In the genomic region with DNA sequence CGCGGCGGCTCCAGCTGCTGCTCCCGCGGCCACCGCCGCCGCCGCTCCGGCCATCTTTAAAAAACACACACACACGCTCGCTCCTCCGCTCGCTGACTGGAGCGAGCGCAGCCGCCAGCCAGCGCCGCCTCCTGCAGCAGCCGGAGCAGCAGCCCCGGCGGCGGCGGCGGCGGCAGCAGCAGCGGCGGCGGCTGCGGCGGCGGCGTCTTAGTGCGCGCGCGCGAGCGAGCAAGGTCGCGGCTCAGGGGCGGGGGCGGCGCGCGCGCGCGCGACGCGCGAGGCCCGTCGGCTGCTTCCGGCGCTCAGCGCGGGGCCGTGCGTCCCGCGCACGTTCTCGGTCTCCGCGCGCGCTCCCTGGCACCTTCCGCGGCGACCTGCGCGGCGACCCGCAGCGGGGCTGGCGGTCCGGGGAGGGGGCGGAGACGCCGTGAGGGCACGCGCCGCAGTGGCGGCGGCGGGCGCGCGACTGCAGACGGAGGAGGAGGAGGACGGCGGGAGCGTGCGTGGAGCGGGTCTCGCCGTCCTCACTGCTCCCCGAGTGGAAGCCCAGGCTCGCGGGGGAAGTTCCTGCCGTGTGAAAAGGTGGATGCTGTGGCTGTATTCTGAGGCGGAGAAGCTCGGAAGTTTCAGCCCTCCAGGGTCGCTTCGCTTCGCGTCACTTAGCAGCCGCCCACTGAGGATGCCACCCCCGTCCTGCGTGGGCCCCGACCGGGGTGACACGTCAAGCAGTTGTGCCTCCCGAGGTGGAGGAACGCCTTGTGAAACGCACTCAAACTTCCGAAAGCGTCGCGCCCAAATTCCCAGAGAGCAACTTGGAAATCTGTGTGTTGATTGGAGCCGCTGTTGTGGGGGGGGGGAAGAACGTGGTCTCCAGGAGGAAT, we compare ENCODE assay signal across 8 mouse cellular contexts. TPM values are rescaled to one million over a fixed set of nuclear protein-coding genes. Genes with fewer than 3 reads are reported as not detected.
DNase-seq lines count a peak whose midpoint lies in the region; ATAC-seq and TF ChIP-seq lines count a peak whose summit lies in the region.

Gene Kdm7a, minus strand, starts transcription at position 209 of the 881 bp plus-strand sequence.

- H3K27me3 ChIP-seq in hindbrain, postnatal 0 days (ENCODE audit: insufficient read depth, low read length): no peaks in the 10 kb centered on the region

- no peaks in the 10 kb centered on the region for H3K4me1 ChIP-seq in hindbrain, postnatal 0 days (ENCODE audit: insufficient read depth, low read length)

- DNase-seq in ZHBTc4 (ENCODE audit: low read depth, low spot score): peak; percentile 93
- DNase-seq in gastrocnemius, adult 2 months: peak; percentile 95
- DNase-seq in hindbrain, postnatal 0 days (ENCODE audit: low spot score): peak; percentile 98
- DNase-seq in left cerebral cortex, adult 2 months (ENCODE audit: extremely low spot score in 1 of 2, low spot score in 2 of 2): peak; percentile 83 to 89
- DNase-seq in retina, postnatal 7 days (ENCODE audit: low read depth, low spot score): peak; percentile 87
- DNase-seq in urinary bladder, adult 18-20 months (ENCODE audit: low spot score in 2 of 2): peak; percentile 78

- peak within 1 kb of the TSS; percentile 94 for H3K9ac ChIP-seq in hindbrain, postnatal 0 days (replicated peaks; ENCODE audit: low read length)

- H3K9me3 ChIP-seq in hindbrain, postnatal 0 days (ENCODE audit: low read length): no peaks in the 10 kb centered on the region

- ATAC-seq in common myeloid progenitor, adult 5-6 weeks (replicated peaks; ENCODE audit: low read depth, poor library complexity, severe bottlenecking): peak; percentile 39
- ATAC-seq in hindbrain, postnatal 0 days: peak; percentile 93

- peaks cover 34% of the 10 kb centered on the region for H3K79me2 ChIP-seq in macrophage (ENCODE audit: inconsistent target)

- intact Hi-C loops in gastrocnemius, adult 2 months (cut with DNase I): loop anchor here (5.0 to 10.0 kb wide), 2 partner anchors 50 to 108 kb away; no protein-coding TSS in a partner anchor
- intact Hi-C loops in left cerebral cortex, adult 2 months (cut with DNase I): loop anchor here (1.0 to 2.0 kb wide), 2 partner anchors 20 to 111 kb away; no protein-coding TSS in a partner anchor

- WGBS in hindbrain, postnatal 0 days: under 1% methylated on average over 82 of the region's 124 CpGs
- WGBS in macrophage (ENCODE audit: missing documents): 1% methylated on average over 45 of the region's 124 CpGs

- H3K4me2 ChIP-seq in hindbrain, postnatal 0 days (ENCODE audit: low read depth, low read length): peak within 1 kb of the TSS; percentile 83

- no peaks in the 10 kb centered on the region for H3K36me3 ChIP-seq in hindbrain, postnatal 0 days (ENCODE audit: insufficient read depth, low read length)
- H3K36me3 ChIP-seq in macrophage (ENCODE audit: inconsistent target): no peaks in the 10 kb centered on the region

- peak within 1 kb of the TSS; percentile 99 for H3K4me3 ChIP-seq in gastrocnemius, adult 2 months
- H3K4me3 ChIP-seq in hindbrain, postnatal 0 days (ENCODE audit: low read length): peak within 1 kb of the TSS; percentile 97
- H3K4me3 ChIP-seq in left cerebral cortex, adult 2 months: peak within 1 kb of the TSS; percentile 94
- peak within 1 kb of the TSS; percentile 54 for H3K4me3 ChIP-seq in macrophage (ENCODE audit: inconsistent target)

- peak; percentile 20; the same call in 1 of the 2 replicates for TF ChIP-seq CTCF in gastrocnemius, adult 2 months (IDR thresholded peaks at IDR 0.05)
- TF ChIP-seq CTCF in hindbrain, postnatal 0 days (IDR thresholded peaks at IDR 0.05; ENCODE audit: low read depth): peak; percentile 14; the same call in 1 of the 2 replicates
- no peak; the same call in 1 of the 2 replicates for TF ChIP-seq CTCF in left cerebral cortex, adult 2 months (IDR thresholded peaks at IDR 0.05)

- H3K27ac ChIP-seq in gastrocnemius, adult 2 months: peak within 1 kb of the TSS; percentile 98
- H3K27ac ChIP-seq in hindbrain, postnatal 0 days: peak within 1 kb of the TSS; percentile 95
- peak within 1 kb of the TSS; percentile 96 for H3K27ac ChIP-seq in left cerebral cortex, adult 2 months
- peak within 1 kb of the TSS; percentile 71 for H3K27ac ChIP-seq in macrophage

RNA-seq across cellular contexts. Expression of gene Kdm7a, which starts in this region (rescaled TPM):
- 13.6 and 19.3 TPM in 2 replicates for total RNA-seq in common myeloid progenitor, adult 5-6 weeks (2017)
- total RNA-seq in gastrocnemius, adult 2 months (2021): 10 to 100 TPM; 23.6 to 28.2 TPM
- total RNA-seq in hindbrain, postnatal 0 days (2014; rRNA removed): 6.8 and 7.8 TPM in 2 replicates
- 2.0 and 2.2 TPM in 2 replicates for polyA plus RNA-seq in hindbrain, postnatal 0 days (2015; fragmentation: Nextera tagmentation; extraction: Ambion mirVana)
- total RNA-seq in left cerebral cortex, adult 2 months (2021): 10 to 100 TPM; 39.5 to 51.5 TPM
- 100 to 1,000 TPM in 6 of 26 experiments, 10 to 100 TPM in 20; 17.4 to 122 (median 66.6) TPM for total RNA-seq in macrophage (2018; cell fraction: chromatin; rRNA removed)
- 10 to 100 TPM in 25 of 26 experiments, 1 to 10 TPM in 1; 7.8 to 38.7 (median 29.1) TPM for total RNA-seq in macrophage (2018; cell fraction: cytosol; rRNA removed)
- total RNA-seq in macrophage (2018; cell fraction: nucleus; rRNA removed): 10 to 100 TPM; 26.7 to 93.0 (median 57.8) TPM
- 11.0 to 14.5 TPM (median 11.1 TPM) in 3 replicates for polyA plus RNA-seq in macrophage (2018)

Comparison
In these comparisons a context has a peak if more than half of its experiments do, and no peak if none do; other contexts are left out.
1. Peak in every context shown above with its lines: DNase-seq, ATAC-seq, H3K4me3 ChIP-seq and H3K27ac ChIP-seq.